Mouse (Mus musculus): ENCODE data around the gene Igsf3. TPM values are rescaled to one million over a fixed set of nuclear protein-coding genes. Genes with fewer than 3 reads are reported as not detected.

Gene Igsf3
- polyA plus RNA-seq (2012) = 0.12 and 0.14 TPM in 2 replicates

- no peak for TF ChIP-seq GATA1 (IDR thresholded peaks at IDR 0.05; ENCODE audit: low read length)
- H3K9me3 ChIP-seq (ENCODE audit: control insufficient read depth, low read length) = no peaks in the 10 kb centered on the region
- H3K4me3 ChIP-seq (replicated peaks) = peak within 1 kb of the TSS; percentile 81
- H3K27me3 ChIP-seq (ENCODE audit: control insufficient read depth) = peaks cover 12% of the 10 kb centered on the region; the same call in 1 of the 2 replicates
- H3K4me1 ChIP-seq (ENCODE audit: control insufficient read depth) = peaks cover 80% of the 10 kb centered on the region
- H3K36me3 ChIP-seq (ENCODE audit: control insufficient read depth) = peaks cover 3% of the 10 kb centered on the region
Observed at GRCm38 (mm10) chr3:101376538-101377247, at the start of gene Igsf3. TSS of gene Igsf3 (plus strand) at chr3:101377083.

GRCm38 (mm10) chr3:101327248-101327647 lies 49.6 kb upstream of the Igsf3 start:
- TF ChIP-seq GATA1 (IDR thresholded peaks at IDR 0.05; ENCODE audit: low read length) (no peak), TAL1 (IDR thresholded peaks at IDR 0.05; ENCODE audit: low read length) (no peak)
- no peak overlapping the region for H3K4me3 ChIP-seq (replicated peaks)

GRCm38 (mm10) chr3:101328617-101329016 lies 48.3 kb upstream of the Igsf3 start:
- no peaks in the 10 kb centered on the region for H3K36me3 ChIP-seq (ENCODE audit: control insufficient read depth)
- no peak overlapping the region for H3K4me3 ChIP-seq (replicated peaks)

More at GRCm38 (mm10) chr3:101327248-101327647, 49.6 kb upstream of the Igsf3 start:
- Histone ChIP-seq H3K36me3 (ENCODE audit: control insufficient read depth) (no peaks in the 10 kb centered on the region), H3K27me3 (ENCODE audit: control insufficient read depth) (peaks cover 2% of the 10 kb centered on the region), H3K9me3 (ENCODE audit: control insufficient read depth, low read length) (no peaks in the 10 kb centered on the region; the same call in 1 of the 2 replicates), H3K4me1 (ENCODE audit: control insufficient read depth) (no peaks in the 10 kb centered on the region)

GRCm38 (mm10) chr3:101343199-101343924 lies 33.5 kb upstream of the Igsf3 start:
- Histone ChIP-seq H3K36me3 (ENCODE audit: control insufficient read depth) (peaks cover 11% of the 10 kb centered on the region), H3K27me3 (ENCODE audit: control insufficient read depth) (no peaks in the 10 kb centered on the region), H3K4me1 (ENCODE audit: control insufficient read depth) (peaks cover 8% of the 10 kb centered on the region), H3K9me3 (ENCODE audit: control insufficient read depth, low read length) (peaks cover 10% of the 10 kb centered on the region), H3K4me3 (replicated peaks) (no peak overlapping the region)
- no peak for TF ChIP-seq GATA1 (IDR thresholded peaks at IDR 0.05; ENCODE audit: low read length)

More at GRCm38 (mm10) chr3:101328617-101329016, 48.3 kb upstream of the Igsf3 start:
- no peaks in the 10 kb centered on the region; the same call in 1 of the 2 replicates for H3K27me3 ChIP-seq (ENCODE audit: control insufficient read depth)
- H3K9me3 ChIP-seq (ENCODE audit: control insufficient read depth, low read length) = no peaks in the 10 kb centered on the region; the same call in 1 of the 2 replicates
- TF ChIP-seq GATA1 (IDR thresholded peaks at IDR 0.05; ENCODE audit: low read length) (no peak), TAL1 (IDR thresholded peaks at IDR 0.05; ENCODE audit: low read length) (no peak)
- no peaks in the 10 kb centered on the region; the same call in 1 of the 2 replicates for H3K4me1 ChIP-seq (ENCODE audit: control insufficient read depth)

- peaks cover 10% of the 10 kb centered on the region for H3K9me3 ChIP-seq (ENCODE audit: control insufficient read depth, low read length)
- no peaks in the 10 kb centered on the region for H3K27me3 ChIP-seq (ENCODE audit: control insufficient read depth)
- peaks cover 11% of the 10 kb centered on the region for H3K36me3 ChIP-seq (ENCODE audit: control insufficient read depth)
- no peak overlapping the region for H3K4me3 ChIP-seq (replicated peaks)
- H3K4me1 ChIP-seq (ENCODE audit: control insufficient read depth) = peaks cover 17% of the 10 kb centered on the region
- TF ChIP-seq GATA1 (IDR thresholded peaks at IDR 0.05; ENCODE audit: low read length) = no peak
- TF ChIP-seq TAL1 (IDR thresholded peaks at IDR 0.05; ENCODE audit: low read length) = no peak
Observed at GRCm38 (mm10) chr3:101344246-101344645, 32.6 kb upstream of the Igsf3 start.

GRCm38 (mm10) chr3:101345299-101345698 lies 31.6 kb upstream of the Igsf3 start:
- Histone ChIP-seq H3K36me3 (ENCODE audit: control insufficient read depth) (peaks cover 11% of the 10 kb centered on the region), H3K4me1 (ENCODE audit: control insufficient read depth) (peaks cover 27% of the 10 kb centered on the region), H3K4me3 (replicated peaks) (no peak overlapping the region), H3K9me3 (ENCODE audit: control insufficient read depth, low read length) (peaks cover 10% of the 10 kb centered on the region), H3K27me3 (ENCODE audit: control insufficient read depth) (no peaks in the 10 kb centered on the region)
- TF ChIP-seq TAL1 (IDR thresholded peaks at IDR 0.05; ENCODE audit: low read length) = no peak
- no peak for TF ChIP-seq GATA1 (IDR thresholded peaks at IDR 0.05; ENCODE audit: low read length)

- H3K4me1 ChIP-seq (ENCODE audit: control insufficient read depth) = peaks cover 42% of the 10 kb centered on the region
- peaks cover 10% of the 10 kb centered on the region for H3K9me3 ChIP-seq (ENCODE audit: control insufficient read depth, low read length)
- H3K4me3 ChIP-seq (replicated peaks) = no peak overlapping the region
- no peak for TF ChIP-seq TAL1 (IDR thresholded peaks at IDR 0.05; ENCODE audit: low read length)
- TF ChIP-seq GATA1 (IDR thresholded peaks at IDR 0.05; ENCODE audit: low read length) = no peak
- H3K27me3 ChIP-seq (ENCODE audit: control insufficient read depth) = no peaks in the 10 kb centered on the region
- peaks cover 11% of the 10 kb centered on the region for H3K36me3 ChIP-seq (ENCODE audit: control insufficient read depth)
Observed at GRCm38 (mm10) chr3:101346806-101347205, 30.1 kb upstream of the Igsf3 start.

- Histone ChIP-seq H3K9me3 (ENCODE audit: control insufficient read depth, low read length) (peaks cover 7% of the 10 kb centered on the region), H3K27me3 (ENCODE audit: control insufficient read depth) (no peaks in the 10 kb centered on the region), H3K4me3 (replicated peaks) (no peak overlapping the region), H3K36me3 (ENCODE audit: control insufficient read depth) (peaks cover 15% of the 10 kb centered on the region), H3K4me1 (ENCODE audit: control insufficient read depth) (peaks cover 49% of the 10 kb centered on the region)
- TF ChIP-seq TAL1 (IDR thresholded peaks at IDR 0.05; ENCODE audit: low read length) (no peak), GATA1 (IDR thresholded peaks at IDR 0.05; ENCODE audit: low read length) (no peak)
Observed at GRCm38 (mm10) chr3:101348501-101349161, 28.3 kb upstream of the Igsf3 start.
